Mouse (Mus musculus): Measurements from ENCODE around the gene Rcan2. TPM values are rescaled to one million over a fixed set of nuclear protein-coding genes. Genes with fewer than 3 reads are reported as not detected.

The Rcan2 gene
- polyA plus RNA-seq, 1 experiment from 2014 or later = 104 TPM

GRCm38 (mm10) chr17:43998095-43998494 lies 196.9 kb downstream of the Rcan2 start:
- Histone ChIP-seq H3K36me3 (no peaks in the 10 kb centered on the region), H3K4me1 (replicated peaks) (peaks cover 11% of the 10 kb centered on the region), H3K27ac (peak overlapping the region; percentile 46; the same call in 1 of the 2 replicates), H3K9ac (no peak overlapping the region), H3K4me3 (no peak overlapping the region), H3K9me3 (no peaks in the 10 kb centered on the region), H3K4me2 (no peak overlapping the region), H3K27me3 (no peaks in the 10 kb centered on the region)
- WGBS = 91% methylated on average over 6 of the region's 6 CpGs
- no peak for ATAC-seq (ENCODE audit: low FRiP score)

- no peak for ATAC-seq (ENCODE audit: low FRiP score)
- no peak overlapping the region for H3K27ac ChIP-seq
- 0 out of 2 replicates have a peak, but pooled peaks cover 4% of the 10 kb centered on the region for H3K4me1 ChIP-seq (replicated peaks)
- H3K27me3 ChIP-seq = no peaks in the 10 kb centered on the region
- no peak overlapping the region for H3K9ac ChIP-seq
- H3K4me2 ChIP-seq = no peak overlapping the region
- H3K36me3 ChIP-seq = no peaks in the 10 kb centered on the region
- H3K9me3 ChIP-seq = no peaks in the 10 kb centered on the region
- 43% methylated on average over 2 of the region's 2 CpGs for WGBS
- no peak overlapping the region for H3K4me3 ChIP-seq
These were observed 203.2 kb downstream of the Rcan2 start for GRCm38 (mm10) chr17:44004401-44004800.

- no peak overlapping the region for H3K9ac ChIP-seq
- no peak for ATAC-seq (ENCODE audit: low FRiP score)
- no peak overlapping the region for H3K27ac ChIP-seq
- H3K36me3 ChIP-seq = no peaks in the 10 kb centered on the region
- no peak overlapping the region for H3K4me2 ChIP-seq
- 92% methylated on average over 2 of the region's 2 CpGs for WGBS
- no peaks in the 10 kb centered on the region for H3K9me3 ChIP-seq
- no peaks in the 10 kb centered on the region; the same call in 1 of the 2 replicates for H3K4me1 ChIP-seq (replicated peaks)
- no peaks in the 10 kb centered on the region for H3K27me3 ChIP-seq
- no peak overlapping the region for H3K4me3 ChIP-seq
These were observed 206.3 kb downstream of the Rcan2 start for GRCm38 (mm10) chr17:44007411-44007810.

- Histone ChIP-seq H3K27ac (no peak overlapping the region), H3K9ac (no peak overlapping the region), H3K36me3 (no peaks in the 10 kb centered on the region), H3K9me3 (no peaks in the 10 kb centered on the region), H3K27me3 (no peaks in the 10 kb centered on the region), H3K4me2 (no peak overlapping the region), H3K4me3 (no peak overlapping the region), H3K4me1 (replicated peaks) (no peaks in the 10 kb centered on the region; the same call in 1 of the 2 replicates)
- 78% methylated on average over 4 of the region's 4 CpGs for WGBS
- no peak for ATAC-seq (ENCODE audit: low FRiP score)
These were observed 210.8 kb downstream of the Rcan2 start for GRCm38 (mm10) chr17:44011917-44012316.

- H3K4me2 ChIP-seq = no peak overlapping the region
- H3K4me1 ChIP-seq (replicated peaks) = no peaks in the 10 kb centered on the region; the same call in 1 of the 2 replicates
- peaks cover 13% of the 10 kb centered on the region for H3K36me3 ChIP-seq
- no peaks in the 10 kb centered on the region for H3K9me3 ChIP-seq
- 73% methylated on average over 4 of the region's 4 CpGs for WGBS
- no peaks in the 10 kb centered on the region for H3K27me3 ChIP-seq
- no peak for ATAC-seq (ENCODE audit: low FRiP score)
- no peak overlapping the region for H3K27ac ChIP-seq
- no peak overlapping the region for H3K9ac ChIP-seq
- no peak overlapping the region for H3K4me3 ChIP-seq
These were observed 212.8 kb downstream of the Rcan2 start for GRCm38 (mm10) chr17:44013756-44014510.

GRCm38 (mm10) chr17:44016314-44016713 lies 215.2 kb downstream of the Rcan2 start:
- Histone ChIP-seq H3K4me2 (no peak overlapping the region), H3K9ac (no peak overlapping the region), H3K4me3 (no peak overlapping the region), H3K27ac (no peak overlapping the region), H3K36me3 (peaks cover 20% of the 10 kb centered on the region), H3K9me3 (no peaks in the 10 kb centered on the region), H3K4me1 (replicated peaks) (no peaks in the 10 kb centered on the region; the same call in 1 of the 2 replicates), H3K27me3 (no peaks in the 10 kb centered on the region)
- WGBS = 81% methylated on average over 5 of the region's 5 CpGs
- ATAC-seq (ENCODE audit: low FRiP score) = no peak

- Histone ChIP-seq H3K27me3 (no peaks in the 10 kb centered on the region), H3K4me1 (replicated peaks) (peaks cover 3% of the 10 kb centered on the region), H3K36me3 (peaks cover 25% of the 10 kb centered on the region), H3K9ac (no peak overlapping the region), H3K9me3 (no peaks in the 10 kb centered on the region), H3K27ac (no peak overlapping the region), H3K4me2 (no peak overlapping the region), H3K4me3 (no peak overlapping the region)
- 73% methylated on average over 6 of the region's 6 CpGs for WGBS
- ATAC-seq (ENCODE audit: low FRiP score) = no peak
These were observed 219.6 kb downstream of the Rcan2 start for GRCm38 (mm10) chr17:44020707-44021220.

- Histone ChIP-seq H3K27me3 (no peaks in the 10 kb centered on the region), H3K4me1 (replicated peaks) (peaks cover 22% of the 10 kb centered on the region), H3K4me3 (no peak overlapping the region), H3K4me2 (no peak overlapping the region), H3K9ac (no peak overlapping the region), H3K36me3 (peaks cover 13% of the 10 kb centered on the region), H3K27ac (no peak overlapping the region), H3K9me3 (no peaks in the 10 kb centered on the region)
- 76% methylated on average over 2 of the region's 2 CpGs for WGBS
- no peak for ATAC-seq (ENCODE audit: low FRiP score)
These were observed 222.7 kb downstream of the Rcan2 start for GRCm38 (mm10) chr17:44023842-44024241.

GRCm38 (mm10) chr17:44025011-44025410 lies 223.9 kb downstream of the Rcan2 start:
- WGBS = 55% methylated on average over 2 of the region's 2 CpGs
- Histone ChIP-seq H3K27me3 (no peaks in the 10 kb centered on the region), H3K36me3 (peaks cover 12% of the 10 kb centered on the region; the same call in 1 of the 2 replicates), H3K9me3 (no peaks in the 10 kb centered on the region), H3K27ac (no peak overlapping the region), H3K4me3 (no peak overlapping the region), H3K4me2 (no peak overlapping the region), H3K9ac (no peak overlapping the region), H3K4me1 (replicated peaks) (peaks cover 22% of the 10 kb centered on the region)
- ATAC-seq (ENCODE audit: low FRiP score) = no peak

- peaks cover 27% of the 10 kb centered on the region for H3K4me1 ChIP-seq (replicated peaks)
- 21% methylated on average over 6 of the region's 6 CpGs for WGBS
- no peaks in the 10 kb centered on the region for H3K27me3 ChIP-seq
- peak overlapping the region; percentile 86 for H3K27ac ChIP-seq
- ATAC-seq (ENCODE audit: low FRiP score) = peak; percentile 68
- H3K4me3 ChIP-seq = no peak overlapping the region
- 0 out of 2 replicates have a peak overlapping the region, but pooled peaks have one; percentile 15 for H3K9ac ChIP-seq
- no peaks in the 10 kb centered on the region for H3K9me3 ChIP-seq
- peak overlapping the region; percentile 20 for H3K4me2 ChIP-seq
- peaks cover 9% of the 10 kb centered on the region; the same call in 1 of the 2 replicates for H3K36me3 ChIP-seq
These were observed 224.8 kb downstream of the Rcan2 start for GRCm38 (mm10) chr17:44025935-44026334.

GRCm38 (mm10) chr17:44026378-44026777 lies 225.2 kb downstream of the Rcan2 start:
- 9% methylated on average over 5 of the region's 5 CpGs for WGBS
- no peaks in the 10 kb centered on the region for H3K27me3 ChIP-seq
- H3K27ac ChIP-seq = peak overlapping the region; percentile 86
- H3K4me2 ChIP-seq = peak overlapping the region; percentile 20
- H3K9me3 ChIP-seq = no peaks in the 10 kb centered on the region
- H3K4me3 ChIP-seq = no peak overlapping the region
- H3K36me3 ChIP-seq = 0 out of 2 replicates have a peak, but pooled peaks cover 5% of the 10 kb centered on the region
- ATAC-seq (ENCODE audit: low FRiP score) = peak; percentile 62
- H3K9ac ChIP-seq = 0 out of 2 replicates have a peak overlapping the region, but pooled peaks have one; percentile 15
- peaks cover 31% of the 10 kb centered on the region for H3K4me1 ChIP-seq (replicated peaks)

- Histone ChIP-seq H3K9ac (0 out of 2 replicates have a peak overlapping the region, but pooled peaks have one; percentile 15), H3K4me2 (no peak overlapping the region)
- ATAC-seq (ENCODE audit: low FRiP score) = no peak
These were observed 225.6 kb downstream of the Rcan2 start for GRCm38 (mm10) chr17:44026786-44027185.

More at GRCm38 (mm10) chr17:44026786-44027185, 225.6 kb downstream of the Rcan2 start:
- Histone ChIP-seq H3K36me3 (0 out of 2 replicates have a peak, but pooled peaks cover 5% of the 10 kb centered on the region), H3K9me3 (no peaks in the 10 kb centered on the region), H3K27ac (peak overlapping the region; percentile 86), H3K4me3 (no peak overlapping the region), H3K27me3 (no peaks in the 10 kb centered on the region), H3K4me1 (replicated peaks) (peaks cover 31% of the 10 kb centered on the region)

All from hindbrain, embryonic 13.5 days (tissue).